Mouse (Mus musculus) layer of hippocampus, postnatal 25 days (tissue): ENCODE data around the gene Bsph2. TPM values are rescaled to one million over a fixed set of nuclear protein-coding genes. Genes with fewer than 3 reads are reported as not detected.

Experiments
- DNase-seq, 2 experiments: peaks; one replicate each; pipeline ENCODE4 v3.0.0; 2022; ENCODE audit warnings: mixed read lengths in 2 of 2, low spot score in 1 of 2; ENCODE audit errors: extremely low spot score in 1 of 2
- total RNA-seq, 2 experiments: library from RNA; stranded (reverse); gene quantifications; 2 replicates each; pipeline ENCODE4 v1.2.3; 2021

The Bsph2 gene
- not detected for total RNA-seq

DNA sequence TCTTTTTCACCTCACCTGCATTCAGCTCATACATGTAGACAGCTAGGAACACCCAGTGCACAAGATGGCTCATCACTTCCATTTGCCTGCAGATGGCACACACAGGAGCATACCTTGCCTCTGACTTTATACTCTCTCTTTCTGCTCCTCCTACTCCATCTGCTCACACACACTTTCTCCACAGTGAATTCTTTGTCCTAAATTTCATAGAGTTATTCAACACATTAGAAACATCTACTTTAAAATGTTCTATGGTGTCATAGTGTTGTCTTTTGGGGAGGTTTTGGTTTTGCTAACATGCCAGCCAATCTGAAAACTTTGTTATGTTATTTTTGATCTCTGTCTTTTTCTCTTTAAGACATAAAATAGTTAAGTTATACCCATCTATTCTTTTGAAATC, at the start of gene Bsph2:
TSS of gene Bsph2 (minus strand) at position 101 of the 400 bp plus-strand sequence.
- no peak for DNase-seq

DNA sequence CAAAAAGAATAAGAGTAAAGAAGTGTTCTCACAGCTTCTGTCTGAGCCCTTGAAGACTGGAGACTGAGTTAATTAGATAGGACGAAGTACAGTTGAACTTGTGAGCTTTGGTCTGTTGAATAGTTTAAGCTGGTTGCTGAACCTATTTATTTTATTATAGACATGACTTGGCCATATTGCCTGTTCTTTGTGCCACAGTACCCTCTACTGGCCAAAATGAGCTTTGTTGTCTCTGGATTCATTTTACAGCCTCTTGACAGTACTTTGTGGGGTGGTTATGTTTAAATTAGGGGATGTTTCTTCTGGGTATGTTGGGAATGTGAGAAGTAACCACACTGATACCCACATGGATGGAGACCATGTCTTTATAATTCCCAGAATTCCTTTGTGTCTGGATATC, 59.3 kb downstream of the Bsph2 start:
- DNase-seq: peak in 1 of 2 experiments; percentile 9

Other genes starting within 250 kb of the Bsph2 start
- under 1 TPM; 0.20 to 0.23 TPM for gene Pla2g4c, start 246.4 kb downstream of the Bsph2 start, total RNA-seq
- not detected for gene Cabp5, start 172.9 kb downstream of the Bsph2 start, total RNA-seq
- gene Bsph1, start 120.2 kb downstream of the Bsph2 start, total RNA-seq: not detected
- not detected for gene Sult2a5, start 52.9 kb upstream of the Bsph2 start, total RNA-seq
- not detected for gene Sult2a2, start 162.4 kb upstream of the Bsph2 start, total RNA-seq